Mouse (Mus musculus): Measurements from ENCODE around the gene Chpt1.
A peak's percentile ranks its signal among the peaks of the same experiment; 100 is the strongest.
"Not testable (repeated sequence)": the region's sequence is repeated elsewhere in the genome, so short reads cannot be mapped to it uniquely, and the experiment has no call there.

Chpt1 gene

GRCm38 (mm10) chr10:88503421-88504314 lies at the start of gene Chpt1:
Gene Chpt1 (minus strand): TSS chr10:88504073.
- peak; percentile 94 for DNase-seq (ENCODE audit: extremely low spot score)

DNA sequence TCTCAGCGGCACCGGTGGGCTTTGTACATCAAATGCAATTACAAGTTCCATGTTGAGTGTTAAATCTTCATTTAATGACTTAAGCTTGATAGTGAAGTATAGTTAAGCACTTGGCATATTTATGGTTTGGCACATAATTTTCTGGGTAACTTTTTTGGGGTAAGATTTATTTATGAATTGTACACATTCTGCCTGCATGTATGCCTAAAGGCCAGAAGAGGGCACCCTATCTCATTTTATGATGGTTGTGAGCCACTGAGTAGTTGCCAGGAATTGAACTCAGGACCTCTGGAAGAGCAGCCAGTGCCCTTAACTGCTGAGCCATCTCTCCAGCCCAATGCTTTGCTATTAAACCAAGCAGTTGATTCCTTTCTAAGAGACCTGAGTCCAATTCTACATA lies 48.9 kb upstream of the Chpt1 start:
- no peak for DNase-seq (ENCODE audit: extremely low spot score)

GRCm38 (mm10) chr10:88550225-88550624 lies 46.4 kb upstream of the Chpt1 start:
- no peak for DNase-seq (ENCODE audit: extremely low spot score)

DNA sequence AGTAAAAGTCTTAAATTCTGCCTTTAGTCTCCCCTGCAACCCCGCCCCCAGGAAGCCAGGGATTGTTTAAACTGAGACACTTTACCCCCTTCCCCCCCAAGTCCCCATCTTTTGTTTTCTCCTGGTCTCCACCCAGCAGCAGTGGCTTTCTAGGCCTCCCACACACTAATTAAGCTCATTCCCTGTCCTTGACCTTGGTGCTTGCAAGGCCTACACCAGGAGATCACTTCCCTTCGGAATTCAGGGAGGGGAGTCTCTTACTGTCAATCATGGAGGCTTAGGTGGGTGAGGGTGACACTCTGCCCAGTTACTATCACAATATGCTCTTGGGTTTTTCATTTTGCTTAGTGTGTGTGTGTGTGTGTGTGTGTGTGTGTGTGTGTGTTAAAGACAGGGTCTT lies 43.8 kb upstream of the Chpt1 start:
- DNase-seq (ENCODE audit: extremely low spot score): no peak

- DNase-seq (ENCODE audit: extremely low spot score): no peak
These were observed 26.8 kb upstream of the Chpt1 start for GRCm38 (mm10) chr10:88530631-88531030.

GRCm38 (mm10) chr10:88524016-88524415 lies 20.1 kb upstream of the Chpt1 start:
- no peak for DNase-seq (ENCODE audit: extremely low spot score)

DNA sequence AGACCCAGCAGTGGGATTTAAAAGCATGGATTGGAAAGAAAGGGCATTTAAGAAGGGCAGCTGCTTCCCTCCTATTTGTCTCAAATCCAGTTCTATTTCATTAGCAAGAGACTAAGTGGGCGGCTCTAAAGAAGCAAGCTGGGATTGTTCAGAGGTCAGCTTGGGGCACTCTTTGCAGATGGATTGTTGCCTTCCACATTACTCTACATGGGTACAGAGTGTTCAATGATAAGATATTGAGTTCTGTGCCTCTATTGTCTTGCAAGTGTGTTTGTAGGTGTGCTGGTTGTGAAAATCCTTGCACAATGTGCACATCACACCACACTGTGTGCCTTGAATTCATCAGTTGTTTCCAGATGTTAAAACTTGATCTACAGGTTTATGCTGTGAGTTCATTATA lies 19.3 kb upstream of the Chpt1 start:
- no peak for DNase-seq (ENCODE audit: extremely low spot score)

GRCm38 (mm10) chr10:88522795-88523194 lies 18.9 kb upstream of the Chpt1 start:
- no peak for DNase-seq (ENCODE audit: extremely low spot score)

- DNase-seq (ENCODE audit: extremely low spot score): not testable (repeated sequence)
These were observed 11.2 kb upstream of the Chpt1 start for GRCm38 (mm10) chr10:88515049-88515448.

DNA sequence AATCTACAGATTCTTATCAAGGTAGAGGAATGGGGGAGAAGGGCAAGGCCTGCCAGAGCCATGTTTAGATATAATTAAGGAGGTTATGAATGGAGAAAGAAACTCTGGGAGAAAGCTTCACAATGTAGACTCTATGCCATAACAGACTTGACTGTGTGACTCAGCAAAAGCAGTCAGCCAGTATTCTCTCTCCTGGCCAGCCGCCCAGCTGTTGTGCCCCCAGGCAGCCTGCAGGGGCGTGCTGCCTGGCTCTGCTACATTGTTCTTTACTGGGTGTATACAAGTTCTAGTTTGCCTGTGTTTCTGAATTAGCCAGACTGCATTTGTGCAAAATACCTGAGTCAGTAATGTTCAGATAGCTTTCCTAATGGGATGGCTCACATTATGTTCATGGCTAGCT lies 10.6 kb upstream of the Chpt1 start:
- no peak for DNase-seq (ENCODE audit: extremely low spot score)

DNA sequence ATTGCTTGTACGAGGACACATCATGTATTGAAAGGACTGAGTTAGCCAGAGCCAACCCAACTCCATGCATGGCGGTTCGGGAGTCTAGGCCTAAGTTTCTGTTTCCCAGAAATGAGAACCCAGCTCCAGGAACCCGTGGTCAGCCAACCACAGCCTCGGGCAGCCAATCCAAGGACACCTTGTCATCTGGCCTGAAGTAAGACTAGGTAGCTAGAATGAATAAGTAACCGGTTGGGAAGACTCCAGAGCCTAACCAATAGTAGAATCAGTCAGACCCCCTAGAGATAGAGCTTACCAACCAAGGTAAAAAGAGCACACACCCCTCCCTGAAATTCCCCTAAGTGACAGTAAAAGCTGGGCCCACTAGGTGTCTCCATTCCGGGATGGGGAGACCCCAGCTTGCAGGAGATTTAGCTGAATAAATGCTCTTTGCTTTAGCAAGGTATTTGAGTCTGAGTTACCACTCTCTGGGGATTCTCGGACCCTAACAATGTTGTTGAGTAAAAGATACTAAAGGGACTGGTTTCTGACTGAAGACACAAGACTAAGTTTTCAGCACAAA lies 9.8 kb upstream of the Chpt1 start:
- DNase-seq (ENCODE audit: extremely low spot score): no peak

DNA sequence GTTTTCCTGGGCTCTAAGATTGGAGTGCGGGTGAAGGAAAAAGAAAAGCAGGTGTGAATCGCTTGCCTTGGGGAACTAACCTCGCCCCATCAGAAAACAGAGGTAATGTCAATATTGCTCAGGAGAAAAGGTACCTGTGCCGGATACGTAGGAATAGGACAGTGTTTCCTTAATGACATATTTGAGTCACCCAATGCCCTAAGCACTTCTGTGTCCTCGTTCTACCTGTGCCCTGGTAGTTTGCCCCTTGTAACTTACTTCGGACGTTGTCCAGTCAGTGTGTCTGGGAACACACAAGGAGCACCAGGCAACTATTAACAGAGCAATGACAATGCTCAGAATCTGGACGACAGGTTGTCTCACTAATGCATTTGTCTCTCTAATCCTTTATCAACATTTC lies 7.5 kb upstream of the Chpt1 start:
- DNase-seq (ENCODE audit: extremely low spot score): no peak

GRCm38 (mm10) chr10:88510503-88511271 lies 6.8 kb upstream of the Chpt1 start:
- no peak for DNase-seq (ENCODE audit: extremely low spot score)

DNA sequence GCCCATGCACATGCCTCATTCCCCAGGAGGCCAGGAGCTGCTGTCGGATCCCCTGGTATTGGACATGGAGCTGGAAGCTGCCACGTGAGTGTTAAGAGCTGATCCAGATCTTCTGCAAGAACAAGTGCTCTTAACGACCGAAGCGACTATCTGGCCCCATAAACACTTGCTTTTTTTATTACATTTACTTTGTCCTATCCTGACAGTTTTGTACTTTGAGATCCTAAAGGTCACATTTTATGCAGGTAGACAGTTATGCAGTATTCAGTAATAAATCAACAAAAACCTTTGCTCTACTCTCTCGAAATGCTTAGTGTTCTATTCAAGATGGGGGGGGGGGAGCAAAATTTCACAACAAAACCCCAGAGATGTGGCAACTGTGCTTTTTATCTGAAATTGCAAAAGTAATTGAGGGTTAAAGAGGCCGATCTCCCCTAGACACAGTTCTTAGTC lies 3.8 kb upstream of the Chpt1 start:
- DNase-seq (ENCODE audit: extremely low spot score): no peak

DNA sequence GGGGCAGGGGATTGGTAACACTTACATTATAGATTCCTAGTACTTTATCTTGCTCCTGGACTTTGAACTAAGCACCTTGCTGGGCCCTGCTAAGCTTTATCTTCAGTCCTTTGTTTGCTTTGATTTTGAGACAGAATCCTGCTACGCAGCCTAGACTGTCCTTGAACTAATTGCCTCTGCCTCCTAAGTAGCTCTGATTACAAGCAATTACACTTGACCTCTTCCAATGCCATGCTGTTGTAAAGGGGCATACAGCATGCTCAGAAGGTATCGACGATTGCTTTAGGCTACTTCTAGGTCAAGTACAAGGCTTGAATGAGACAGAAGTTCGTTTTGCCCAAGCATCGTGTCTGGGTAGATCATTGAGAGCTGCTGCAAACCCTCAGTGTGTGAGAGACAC lies 1.4 kb upstream of the Chpt1 start:
- no peak for DNase-seq (ENCODE audit: extremely low spot score)

GRCm38 (mm10) chr10:88504481-88504880 lies 608 bp upstream of the Chpt1 start:
- DNase-seq (ENCODE audit: extremely low spot score): no peak

DNA sequence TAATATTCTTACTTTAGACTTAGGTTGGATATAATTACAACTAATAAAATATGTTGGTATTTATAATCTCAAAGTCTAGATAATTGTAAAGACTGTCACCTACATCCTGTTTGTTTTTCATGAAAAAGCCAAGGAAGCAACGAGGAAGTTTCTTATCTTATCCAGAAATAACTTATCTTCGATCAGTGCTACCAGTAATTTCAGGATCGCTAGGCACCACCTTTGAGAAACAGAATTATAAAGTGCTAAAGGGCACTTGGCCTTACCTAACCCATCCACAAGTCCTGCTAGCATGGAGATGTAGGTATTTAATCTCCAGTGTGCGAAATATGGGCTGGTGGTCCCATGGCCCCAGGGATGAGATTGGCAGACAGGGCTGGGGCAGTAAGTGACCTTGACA lies 954 bp downstream of the Chpt1 start:
- DNase-seq (ENCODE audit: extremely low spot score): no peak

GRCm38 (mm10) chr10:88501886-88502765 lies 1.7 kb downstream of the Chpt1 start:
- DNase-seq (ENCODE audit: extremely low spot score): no peak

GRCm38 (mm10) chr10:88501370-88501769 lies 2.5 kb downstream of the Chpt1 start:
- DNase-seq (ENCODE audit: extremely low spot score): no peak

GRCm38 (mm10) chr10:88499993-88500392 lies 3.9 kb downstream of the Chpt1 start:
- DNase-seq (ENCODE audit: extremely low spot score): no peak

DNA sequence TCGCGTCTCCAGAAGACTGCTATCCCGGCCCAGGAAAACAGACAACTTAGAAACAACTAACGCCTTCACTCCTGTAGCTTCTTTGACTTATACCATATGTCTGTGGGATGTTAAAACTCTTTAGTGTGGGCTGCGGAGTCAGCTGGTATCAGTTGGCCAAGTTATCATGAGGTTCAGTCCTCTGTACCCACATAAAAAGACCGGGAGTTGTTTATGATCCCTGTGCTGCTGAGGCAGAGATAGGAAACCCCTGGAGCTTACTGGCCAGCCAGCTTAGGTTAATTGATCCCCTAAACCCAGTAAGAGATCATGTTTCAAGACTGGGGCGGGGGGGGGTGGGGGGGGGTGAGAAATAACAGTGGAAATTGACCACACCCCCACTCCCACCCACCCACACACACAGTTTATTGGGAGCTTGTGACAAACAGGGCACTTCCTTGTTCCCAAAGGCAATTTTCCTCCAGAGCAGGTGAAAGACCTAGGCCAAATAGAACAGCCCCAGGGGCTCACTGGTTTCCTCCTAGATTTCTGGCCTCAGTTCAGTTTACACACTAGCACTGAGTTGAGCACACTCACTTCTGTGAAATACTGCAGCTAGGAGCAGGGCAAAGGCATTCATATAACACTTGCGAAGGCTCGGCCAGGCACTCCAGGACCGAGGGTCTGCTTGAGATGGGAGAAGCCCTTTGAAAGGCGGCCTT lies 6.9 kb downstream of the Chpt1 start:
- no peak for DNase-seq (ENCODE audit: extremely low spot score)
